Mouse (Mus musculus) liver, adult 2 months (tissue): ENCODE data around the gene Nfix.

Source experiments
- CTCF ChIP-seq: fragments of 200-500 bp; IDR thresholded peaks from 2 replicates; pipeline ENCODE4 v1.5.1; 2011; ENCODE audit warnings: low read depth, low read length, control low read depth
- POLR2A ChIP-seq: fragments of 200-500 bp; IDR thresholded peaks from 2 replicates; pipeline ENCODE4 v1.6.1; 2011; ENCODE audit warnings: low read length, control low read depth; ENCODE audit not compliant: insufficient read depth; ENCODE audit errors: extremely low read depth

DNA sequence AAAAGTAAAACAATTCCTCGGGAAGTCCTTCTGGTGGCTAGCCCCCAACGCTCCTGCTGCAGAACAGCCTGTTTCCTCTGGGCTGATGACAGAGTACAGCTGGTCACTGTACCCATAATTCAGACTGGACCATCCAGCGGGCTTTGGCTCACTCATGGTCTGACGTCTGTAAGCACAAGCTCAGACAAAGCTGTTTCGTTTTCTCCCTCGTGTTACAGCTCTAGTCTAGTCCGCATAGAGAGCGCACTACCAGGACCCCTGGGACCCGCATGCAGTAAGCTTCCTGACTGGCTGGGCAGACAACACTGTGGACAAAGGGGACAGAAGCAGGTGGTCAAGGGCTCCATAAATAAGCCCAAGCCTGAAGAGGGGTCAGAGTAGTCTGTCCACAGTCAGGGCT, 33.7 kb downstream of the Nfix start:
- TF ChIP-seq CTCF (no peak), POLR2A (no peak)
